Mouse (Mus musculus) T-cell, adult 2 months (primary cell): ENCODE data around the gene Sec61a1.

Experiments
- DNase-seq: peaks from one replicate; pipeline ENCODE4 v3.0.0; 2022; ENCODE audit warnings: low spot score

Sec61a1 gene

DNA sequence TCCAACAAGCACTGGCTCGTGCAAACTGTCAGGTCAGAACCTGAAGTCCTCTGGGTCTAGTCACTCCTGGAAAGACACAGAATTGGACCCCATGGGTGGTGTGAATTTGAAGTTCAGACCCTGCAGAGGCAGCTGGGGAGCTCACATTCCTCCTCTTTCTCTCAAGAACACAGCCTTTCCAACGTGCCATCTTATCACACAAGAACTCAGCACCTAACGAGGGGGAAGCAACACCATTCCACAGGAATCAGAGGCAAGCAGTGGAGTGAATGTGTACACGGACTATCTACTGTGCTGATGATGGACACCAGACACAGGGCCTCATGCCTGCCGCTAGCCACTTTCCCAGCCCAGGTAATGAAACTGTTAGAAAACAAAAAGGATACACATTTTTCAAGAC, 2.0 kb downstream of the Sec61a1 start:
- no peak for DNase-seq

GRCm38 (mm10) chr6:88515971-88516370, 2.7 kb downstream of the Sec61a1 start:
- no peak for DNase-seq

- DNase-seq: no peak
Observed at GRCm38 (mm10) chr6:88514546-88514945, 4.2 kb downstream of the Sec61a1 start.

DNA sequence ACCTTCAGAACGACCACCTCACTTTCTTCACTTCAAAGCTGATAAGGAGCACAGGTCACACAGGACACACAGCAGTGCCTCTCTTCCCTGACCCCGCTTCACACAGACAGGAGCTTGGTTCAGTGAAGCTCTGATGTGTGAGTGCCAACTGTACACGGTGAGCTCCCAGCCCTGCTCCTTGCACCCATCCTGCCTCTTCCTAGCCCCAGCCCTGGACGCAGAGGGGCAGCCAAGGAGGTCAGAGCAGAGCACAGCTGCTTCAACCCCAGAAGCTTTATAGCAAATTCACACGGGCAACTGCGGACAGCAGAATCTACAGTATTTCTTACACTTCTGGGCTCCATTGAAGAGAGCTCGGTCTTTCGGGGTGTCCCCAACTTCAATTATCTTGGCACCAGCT, 4.7 kb downstream of the Sec61a1 start:
- DNase-seq: no peak

DNA sequence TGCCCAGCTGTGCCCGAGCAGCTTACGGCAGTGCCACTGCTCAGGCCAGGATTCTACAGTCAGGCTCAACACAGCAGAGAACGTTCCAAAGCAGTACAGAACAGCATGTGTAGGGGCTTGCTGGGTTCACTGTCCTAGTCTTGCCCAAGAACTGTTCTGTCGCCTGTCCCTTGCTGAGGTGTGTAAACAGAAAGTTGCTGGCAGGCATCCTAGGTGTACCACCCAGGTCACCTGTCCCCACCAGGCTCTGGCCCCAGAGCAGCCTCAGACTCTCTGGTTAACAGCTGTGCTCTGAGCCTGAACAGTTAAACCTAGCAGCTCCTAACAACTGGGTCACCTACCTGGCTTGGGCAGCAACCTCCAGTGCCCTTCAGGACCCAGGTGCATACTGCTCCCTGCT, 15.7 kb downstream of the Sec61a1 start:
- no peak for DNase-seq

DNA sequence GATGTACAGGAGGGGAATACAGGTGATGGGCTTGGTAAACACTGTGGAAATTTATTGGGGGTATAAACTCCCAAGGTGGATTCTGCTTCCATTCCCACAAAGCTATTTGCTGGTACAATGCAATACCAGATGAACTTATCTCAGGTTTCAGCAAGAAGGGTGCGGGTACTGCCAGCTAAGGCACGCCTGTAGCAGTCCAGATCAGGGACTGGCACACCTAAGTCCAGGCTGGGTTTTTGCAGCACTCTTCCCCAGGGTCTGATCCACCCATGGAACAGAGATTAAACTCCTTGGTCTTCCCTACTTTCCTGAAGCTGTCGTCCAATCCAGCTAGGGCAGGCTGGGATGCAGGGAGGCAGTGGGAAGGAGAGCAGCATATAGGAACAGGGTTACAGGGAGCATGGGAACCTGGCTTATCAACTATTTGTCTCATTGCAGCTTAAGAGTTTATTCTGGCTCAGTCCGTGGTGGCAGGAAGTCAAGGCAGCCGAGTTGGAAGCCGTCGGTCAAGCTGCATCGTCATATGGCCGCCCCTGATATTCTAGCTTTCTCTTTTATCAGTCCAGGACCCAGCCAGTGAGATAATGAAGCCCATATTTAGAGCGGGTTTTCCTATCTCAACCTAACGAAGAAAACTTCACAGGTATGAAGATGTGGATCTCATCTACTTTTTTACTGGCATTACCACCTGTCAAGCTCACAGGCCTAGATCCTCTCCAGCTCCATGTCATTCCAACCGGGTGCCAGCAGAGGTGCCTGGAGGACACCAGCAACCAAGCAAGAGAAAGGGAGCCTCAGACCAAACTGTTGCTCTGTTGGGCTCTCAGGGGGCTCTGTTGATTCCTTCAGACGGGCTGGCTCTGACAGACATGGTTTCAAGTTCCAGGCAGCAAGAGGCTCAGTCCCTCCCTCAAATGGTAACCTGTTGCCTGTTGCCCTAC, 16.4 kb downstream of the Sec61a1 start:
- DNase-seq: no peak

DNA sequence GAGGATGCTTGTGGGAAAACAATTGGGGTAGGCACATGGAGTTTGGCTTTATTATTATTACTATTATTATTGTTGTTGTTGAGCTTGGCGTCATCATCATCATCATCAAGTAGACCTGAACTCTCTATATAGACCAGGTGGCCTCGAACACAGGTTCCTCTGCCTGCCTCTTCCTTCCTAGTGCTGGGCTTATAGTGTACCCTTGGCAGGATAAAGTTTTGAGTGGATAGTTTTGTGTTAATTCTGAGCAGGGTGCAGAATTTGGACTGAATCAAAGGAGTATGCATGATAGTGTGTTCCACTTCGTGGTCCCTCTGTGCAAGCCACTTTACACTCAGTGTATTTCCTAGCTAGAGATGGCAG, 18.3 kb downstream of the Sec61a1 start:
- DNase-seq: no peak

- DNase-seq: peak; percentile 27
Observed at GRCm38 (mm10) chr6:88499481-88500404, 19.0 kb downstream of the Sec61a1 start.

DNA sequence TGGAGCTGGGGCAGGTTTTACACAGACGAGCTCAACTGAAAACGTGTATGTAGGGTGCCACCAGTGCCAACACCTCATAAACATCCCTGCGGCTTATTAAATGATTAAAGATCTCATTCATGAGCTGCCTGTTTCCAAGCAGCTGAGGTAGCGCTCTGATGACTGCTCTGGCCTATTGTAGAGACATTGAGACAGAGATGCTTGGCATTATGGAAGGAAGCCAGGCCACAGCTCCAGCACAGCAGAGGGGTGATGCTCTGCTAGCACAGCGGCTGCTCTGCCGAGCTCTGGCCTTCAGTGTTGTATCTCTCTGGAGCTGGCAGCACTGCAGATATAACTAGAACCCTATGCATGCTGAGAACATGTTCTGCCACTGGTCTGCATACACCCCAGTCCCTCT, 25.0 kb downstream of the Sec61a1 start:
- DNase-seq: no peak

- DNase-seq: no peak
Observed at GRCm38 (mm10) chr6:88490629-88491354, 27.9 kb downstream of the Sec61a1 start.

DNA sequence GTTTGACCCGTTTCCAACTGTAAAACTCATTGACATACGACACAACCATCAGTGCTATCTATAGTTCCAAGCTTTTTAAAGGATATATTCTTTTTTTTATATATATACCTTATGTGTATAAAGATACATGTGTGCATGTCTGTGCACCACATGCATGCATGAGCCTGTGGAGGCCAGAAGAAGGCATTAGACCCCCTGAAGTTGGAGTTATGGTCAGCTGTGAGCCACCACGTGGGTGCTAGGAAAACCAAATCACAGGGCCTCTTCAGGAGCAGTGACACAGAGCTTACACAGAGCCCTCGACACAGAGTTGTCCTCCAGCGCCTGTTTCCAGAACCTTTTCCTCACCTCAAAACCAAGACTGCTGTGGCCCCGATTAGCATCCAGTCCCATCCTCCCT, 28.9 kb downstream of the Sec61a1 start:
- no peak for DNase-seq

DNA sequence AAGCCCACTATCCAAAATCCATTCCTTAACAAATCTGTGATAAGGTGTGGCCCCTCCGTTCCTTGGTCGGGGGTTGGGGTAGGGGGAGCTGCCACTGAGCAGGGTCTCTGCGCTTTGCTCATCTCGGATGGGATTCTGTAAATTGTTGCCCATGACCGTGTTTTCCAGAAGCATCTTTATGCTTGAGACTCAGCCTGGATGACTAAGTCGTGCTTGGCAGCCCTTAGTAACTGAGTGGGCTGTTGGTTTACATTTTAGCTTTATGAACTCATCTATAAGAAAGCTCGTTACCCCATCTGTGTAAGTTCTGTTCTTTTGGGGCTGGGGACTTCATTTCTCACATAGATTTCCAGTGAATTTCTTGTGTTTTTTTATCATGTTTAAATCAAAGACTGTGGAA, 29.7 kb downstream of the Sec61a1 start:
- no peak for DNase-seq

DNA sequence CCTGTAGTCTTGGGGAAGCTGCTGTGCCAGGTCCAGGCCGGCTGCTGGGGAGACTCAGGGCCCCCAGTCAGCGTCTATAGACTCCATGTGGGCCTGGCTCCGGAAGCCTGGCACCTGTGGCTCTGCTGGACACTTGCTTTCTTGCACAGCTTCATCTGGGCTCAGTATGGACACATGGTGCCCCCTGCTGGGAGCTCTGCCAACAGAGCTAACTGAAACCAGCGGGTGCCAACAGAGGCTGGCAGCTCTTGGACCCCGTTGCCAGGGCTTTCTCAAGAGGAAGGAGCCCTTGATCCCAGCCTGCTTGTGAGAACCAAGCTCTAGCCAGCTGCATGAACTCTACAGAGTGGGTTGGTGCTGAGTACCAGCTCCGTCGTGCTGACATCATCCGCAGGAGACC, 31.8 kb downstream of the Sec61a1 start:
- peak; percentile 32 for DNase-seq

DNA sequence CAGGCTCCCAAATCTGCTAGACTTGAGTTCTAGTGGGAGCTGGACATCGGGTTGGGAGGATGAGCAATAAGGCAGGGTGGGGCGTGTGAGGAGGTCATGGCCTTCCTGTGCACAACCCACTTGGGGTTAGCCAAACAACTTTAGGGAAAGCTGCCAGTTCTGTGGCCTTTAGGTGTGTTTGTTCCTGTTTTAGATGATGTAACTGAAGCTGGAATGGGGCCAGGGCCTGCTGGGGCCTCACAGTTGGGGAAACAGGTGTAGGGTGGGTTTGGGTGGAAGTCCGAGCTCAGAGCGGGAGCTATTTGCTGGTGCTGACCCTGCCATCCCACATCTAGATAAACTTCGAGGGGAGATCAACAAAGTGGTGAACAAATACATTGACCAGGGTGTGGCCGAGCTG, 33.3 kb downstream of the Sec61a1 start:
- no peak for DNase-seq

DNA sequence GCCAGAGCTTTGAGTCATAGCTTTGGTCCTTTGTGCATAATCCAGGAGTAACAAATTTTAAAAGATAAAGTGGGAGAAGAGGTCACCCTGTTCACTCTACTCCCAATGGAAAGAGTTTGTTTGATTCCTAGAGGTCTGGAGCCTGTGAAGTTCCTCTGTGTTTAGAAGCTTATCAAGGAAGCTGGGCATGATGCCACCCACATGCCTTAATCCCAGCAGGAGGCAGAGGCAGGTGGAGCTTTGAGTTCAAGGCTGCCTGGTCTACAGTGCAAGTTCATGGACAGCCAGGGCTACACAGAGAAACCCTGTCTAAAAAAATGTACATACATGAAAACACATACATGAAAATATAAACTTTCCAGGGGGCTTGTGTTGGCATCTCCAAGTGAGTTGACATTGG, 34.8 kb downstream of the Sec61a1 start:
- no peak for DNase-seq

- DNase-seq: no peak
Observed at GRCm38 (mm10) chr6:88483111-88483510, 35.6 kb downstream of the Sec61a1 start.

DNA sequence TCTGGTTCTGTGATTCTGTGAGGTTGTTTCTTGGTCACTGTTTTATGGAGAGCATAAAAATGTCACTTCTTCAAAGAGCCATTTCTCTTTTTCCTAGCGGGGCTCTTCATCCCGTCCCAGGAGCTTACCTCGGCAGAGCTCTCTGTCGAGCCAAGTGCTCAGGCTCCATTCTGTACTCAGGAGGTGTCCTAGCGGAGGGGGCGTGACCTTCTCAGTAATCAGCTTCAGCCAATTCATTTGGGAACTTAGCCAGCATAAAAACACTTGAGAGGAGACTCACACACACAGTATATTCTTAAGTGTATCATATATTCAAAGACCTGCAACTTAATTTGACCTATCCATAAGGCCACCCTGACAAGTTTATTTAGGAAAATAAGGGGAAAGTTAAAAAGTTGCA, 38.3 kb downstream of the Sec61a1 start:
- no peak for DNase-seq

DNA sequence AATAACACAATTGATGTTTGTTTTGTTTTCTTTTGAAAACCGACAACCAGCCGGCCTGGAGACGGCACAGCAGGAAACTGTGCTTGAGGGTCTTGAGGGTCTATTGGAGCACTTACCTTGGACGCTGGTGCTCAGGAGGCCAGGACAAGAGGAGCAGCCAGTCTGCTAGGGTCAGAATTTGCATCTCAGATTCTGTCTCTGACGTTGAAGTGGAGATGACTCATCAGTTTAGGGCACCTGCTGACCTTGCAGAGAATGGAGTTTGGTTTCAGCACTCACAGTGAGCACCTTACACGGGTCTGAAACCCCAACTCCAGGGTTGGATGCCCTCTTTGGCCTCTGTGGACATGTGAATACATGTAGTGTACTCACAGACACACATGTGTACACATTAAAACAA, 48.8 kb downstream of the Sec61a1 start:
- DNase-seq: no peak

GRCm38 (mm10) chr6:88465181-88465920, 53.4 kb downstream of the Sec61a1 start, which contains the start of gene Ruvbl1:
Gene Ruvbl1 (plus strand): TSS chr6:88465409.
- DNase-seq: peak; percentile 93

DNA sequence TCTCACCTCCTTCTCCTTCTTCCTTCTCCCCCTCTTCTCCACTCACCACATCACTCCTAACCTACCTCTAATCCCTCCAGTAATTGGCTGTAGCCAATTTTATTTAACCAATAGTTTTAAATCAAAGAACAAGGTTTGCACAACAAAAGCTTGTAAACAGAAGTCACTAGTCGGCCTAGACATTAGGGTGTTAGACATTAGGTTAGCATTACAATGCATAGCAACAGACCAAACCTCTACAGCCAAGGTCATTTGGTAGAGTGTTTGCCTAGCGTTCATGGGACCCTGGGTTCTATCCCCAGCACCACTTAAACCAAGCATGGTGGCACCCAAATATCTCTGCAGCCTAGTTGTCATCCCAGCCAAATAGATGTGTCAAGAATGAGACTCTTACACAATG, 64.2 kb downstream of the Sec61a1 start:
- no peak for DNase-seq
